Mouse (Mus musculus) kidney, postnatal 0 days (tissue): ENCODE results near the gene Prkn. TPM values are rescaled to one million over a fixed set of nuclear protein-coding genes. Genes with fewer than 3 reads are reported as not detected.

Experiments
- ATAC-seq: fragments of 200-750 bp; cut with Nextera tagmentation; replicated peaks from 2 replicates; pipeline ENCODE4 v1.8.0; 2017; ENCODE audit warnings: low read depth, moderate number of reproducible peaks, moderate TSS enrichment, moderate library complexity; ENCODE audit not compliant: low FRiP score
- DNase-seq: peaks from one replicate; pipeline ENCODE4 v3.0.0-alpha.2; 2016; ENCODE audit warnings: low spot score
- H3K27ac ChIP-seq: fragments of 300-500 bp; sonication (generic); 2 replicates; pipeline ENCODE4 v1.5.1; 2014; ENCODE audit warnings: mild to moderate bottlenecking
- H3K27me3 ChIP-seq: fragments of 300-500 bp; sonication (generic); 2 replicates; pipeline ENCODE4 v1.6.1; 2014; ENCODE audit warnings: low read length, mixed read lengths; ENCODE audit not compliant: insufficient read depth
- H3K36me3 ChIP-seq: fragments of 300-500 bp; sonication (generic); 2 replicates; pipeline ENCODE4 v1.6.1; 2014; ENCODE audit warnings: low read length, mixed read lengths; ENCODE audit not compliant: insufficient read depth
- H3K4me1 ChIP-seq: fragments of 300-500 bp; sonication (generic); replicated peaks from 2 replicates; pipeline ENCODE4 v1.6.1; 2014; ENCODE audit warnings: antibody characterized with exemption, low read length, mixed read lengths; ENCODE audit not compliant: insufficient read depth
- H3K4me2 ChIP-seq: fragments of 300-500 bp; sonication (generic); 2 replicates; pipeline ENCODE4 v1.6.1; 2014; ENCODE audit warnings: mild to moderate bottlenecking, low read length, moderate library complexity, mixed read lengths
- H3K4me3 ChIP-seq: fragments of 300-500 bp; sonication (generic); replicated peaks from 2 replicates; pipeline ENCODE4 v1.5.1; 2014; ENCODE audit warnings: low read depth, low read length
- H3K9ac ChIP-seq: fragments of 300-500 bp; sonication (generic); 2 replicates; pipeline ENCODE4 v1.6.1; 2014; ENCODE audit warnings: low read depth, low read length
- H3K9me3 ChIP-seq: fragments of 300-500 bp; sonication (generic); replicated peaks from 2 replicates; pipeline ENCODE4 v1.6.1; 2016; ENCODE audit warnings: low read length, inconsistent platforms, mixed read lengths
- CTCF ChIP-seq: IDR thresholded peaks from 2 replicates; pipeline ENCODE4 v1.5.1; 2016; ENCODE audit warnings: antibody characterized with exemption, low read depth, mild to moderate bottlenecking, moderate library complexity
- WGBS: fragments of 180-500 bp; shearing (Covaris S2); extraction: QIAGEN DNeasy Blood & Tissue Kit; methylation state at CpG from one replicate; pipeline ENCODE4 v1.1.7; 2014; 5-methylcytosine and 5-hydroxymethylcytosine counted together
- polyA plus RNA-seq: library from polyadenylated mRNA; unstranded; fragments of >200 nt; fragmentation: Nextera tagmentation; extraction: Ambion mirVana; gene quantifications from 2 replicates; pipeline ENCODE4 v1.2.1, GENCODE M21; 2015

Gene Prkn
- polyA plus RNA-seq, 1 experiment from 2014 or later = 3.6 TPM

- Histone ChIP-seq H3K36me3 (no peaks in the 10 kb centered on the region), H3K27me3 (no peaks in the 10 kb centered on the region), H3K9me3 (no peaks in the 10 kb centered on the region), H3K4me3 (no peak overlapping the region), H3K9ac (no peak overlapping the region), H3K27ac (no peak overlapping the region), H3K4me2 (no peak overlapping the region), H3K4me1 (no peaks in the 10 kb centered on the region)
- DNase-seq = no peak
- 67% methylated on average over 5 of the region's 5 CpGs for WGBS
- no peak for TF ChIP-seq CTCF
- no peak for ATAC-seq
Measured at GRCm38 (mm10) chr17:11421264-11421940, 581.2 kb downstream of the Prkn start.

- Histone ChIP-seq H3K27me3 (no peaks in the 10 kb centered on the region), H3K4me1 (no peaks in the 10 kb centered on the region)
Measured at GRCm38 (mm10) chr17:11431323-11431722, 591.1 kb downstream of the Prkn start.

DNA sequence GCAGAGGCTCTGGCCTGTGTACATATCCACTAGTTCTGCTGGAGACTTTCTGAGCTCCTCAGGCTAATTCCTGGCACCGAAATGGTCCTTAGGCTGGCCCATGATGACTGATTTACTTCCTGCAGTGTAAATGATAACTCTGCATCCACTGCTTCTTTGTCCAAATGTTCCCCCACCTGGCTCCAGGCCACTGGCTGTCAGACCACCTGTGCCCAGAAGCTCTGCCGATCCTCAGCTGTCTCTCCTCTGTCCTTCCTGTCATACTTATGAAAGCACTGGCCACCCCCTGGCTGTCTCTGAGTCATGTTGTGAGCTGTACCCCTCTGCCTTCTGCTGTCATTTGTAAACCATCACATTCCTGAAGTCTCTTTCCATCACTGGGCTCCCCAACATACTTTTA is 592.4 kb downstream of the Prkn start:
- no peak overlapping the region for H3K4me2 ChIP-seq
- H3K27me3 ChIP-seq = no peaks in the 10 kb centered on the region
- DNase-seq = no peak
- TF ChIP-seq CTCF = no peak
- no peak overlapping the region for H3K27ac ChIP-seq
- no peak overlapping the region for H3K9ac ChIP-seq
- H3K36me3 ChIP-seq = no peaks in the 10 kb centered on the region
- H3K4me1 ChIP-seq = no peaks in the 10 kb centered on the region
- no peak for ATAC-seq
- no peaks in the 10 kb centered on the region for H3K9me3 ChIP-seq
- WGBS = 93% methylated on average over 2 of the region's 2 CpGs
- no peak overlapping the region for H3K4me3 ChIP-seq

More at GRCm38 (mm10) chr17:11431323-11431722, 591.1 kb downstream of the Prkn start:
- Histone ChIP-seq H3K4me3 (no peak overlapping the region), H3K4me2 (no peak overlapping the region), H3K36me3 (no peaks in the 10 kb centered on the region), H3K9me3 (no peaks in the 10 kb centered on the region), H3K27ac (no peak overlapping the region), H3K9ac (no peak overlapping the region)
- no peak for ATAC-seq
- WGBS = 90% methylated on average over 2 of the region's 2 CpGs
- no peak for TF ChIP-seq CTCF
- DNase-seq = no peak

DNA sequence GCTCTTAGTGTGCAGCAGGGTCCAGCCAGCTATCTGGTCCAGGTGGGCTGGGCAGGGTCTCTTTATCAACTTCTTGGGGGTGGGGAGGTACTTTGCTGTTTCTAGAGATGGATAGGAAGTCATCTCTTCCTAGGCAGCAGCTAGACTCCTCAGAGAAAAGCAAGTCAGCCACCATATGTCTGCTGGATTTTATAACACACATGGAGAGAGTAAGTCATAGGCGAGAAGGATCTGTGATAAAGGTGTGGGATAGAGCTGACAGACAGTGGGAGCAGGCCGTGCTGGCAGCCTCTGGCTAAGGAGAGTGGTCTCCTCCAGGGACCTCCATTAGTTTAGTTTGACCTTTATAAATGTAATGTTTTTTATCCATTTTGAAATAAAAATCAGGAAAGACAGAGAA is 622.5 kb downstream of the Prkn start:
- Histone ChIP-seq H3K9ac (no peak overlapping the region), H3K4me3 (no peak overlapping the region), H3K27me3 (no peaks in the 10 kb centered on the region), H3K4me1 (no peaks in the 10 kb centered on the region), H3K36me3 (no peaks in the 10 kb centered on the region), H3K4me2 (no peak overlapping the region), H3K27ac (no peak overlapping the region), H3K9me3 (no peaks in the 10 kb centered on the region)
- 91% methylated on average over 2 of the region's 2 CpGs for WGBS
- no peak for DNase-seq
- no peak for TF ChIP-seq CTCF
- no peak for ATAC-seq

DNA sequence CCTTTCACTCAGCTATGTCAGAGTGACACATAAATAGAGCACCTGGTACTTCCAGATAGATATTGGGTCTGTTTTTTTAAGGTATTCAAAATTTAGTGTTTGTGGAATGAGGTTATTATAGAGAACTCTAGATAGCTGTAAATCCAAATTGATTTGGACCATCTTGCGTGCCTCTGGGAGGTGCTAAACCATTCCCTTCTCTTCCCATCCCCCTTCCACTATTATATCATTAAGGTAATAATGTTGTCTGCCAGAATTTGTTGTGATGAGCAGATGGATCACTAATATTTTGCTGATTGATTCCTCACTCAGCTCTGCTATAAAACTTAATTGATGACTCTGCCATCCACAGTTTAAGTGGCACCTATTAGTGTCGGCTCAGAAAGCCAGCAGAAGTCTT is 625.9 kb downstream of the Prkn start:
- Histone ChIP-seq H3K9me3 (no peaks in the 10 kb centered on the region), H3K4me1 (no peaks in the 10 kb centered on the region), H3K27ac (no peak overlapping the region), H3K27me3 (no peaks in the 10 kb centered on the region), H3K36me3 (no peaks in the 10 kb centered on the region), H3K4me3 (no peak overlapping the region), H3K4me2 (no peak overlapping the region), H3K9ac (no peak overlapping the region)
- WGBS = 69% methylated on average over 2 of the region's 2 CpGs
- no peak for TF ChIP-seq CTCF
- ATAC-seq (no peak), DNase-seq (no peak)

DNA sequence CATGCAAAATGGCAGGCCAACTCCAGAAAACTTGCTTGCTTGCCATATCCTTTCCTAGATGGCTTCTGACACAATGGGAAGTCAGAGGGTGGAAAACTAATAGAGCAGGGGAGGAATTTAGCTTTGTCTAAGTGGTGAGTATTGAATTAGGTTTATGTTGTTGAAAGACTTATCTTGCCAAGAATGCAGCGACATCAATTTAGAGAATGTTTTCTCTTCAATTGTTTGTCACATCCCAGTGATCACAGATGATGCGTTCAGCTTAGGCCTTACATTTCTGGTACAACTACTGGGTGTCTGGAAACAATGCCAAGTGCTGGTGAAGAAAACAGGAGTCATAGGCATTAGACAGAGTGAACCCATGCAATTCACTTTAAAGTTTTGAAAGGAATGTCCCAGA is 628.4 kb downstream of the Prkn start:
- no peak overlapping the region for H3K9ac ChIP-seq
- no peaks in the 10 kb centered on the region for H3K36me3 ChIP-seq
- no peaks in the 10 kb centered on the region for H3K4me1 ChIP-seq
- ATAC-seq (no peak), DNase-seq (no peak)
- no peak overlapping the region for H3K4me2 ChIP-seq
- no peaks in the 10 kb centered on the region for H3K27me3 ChIP-seq
- no peak for TF ChIP-seq CTCF
- 78% methylated on average over 2 of the region's 2 CpGs for WGBS
- H3K27ac ChIP-seq = no peak overlapping the region
- H3K9me3 ChIP-seq = no peaks in the 10 kb centered on the region
- H3K4me3 ChIP-seq = no peak overlapping the region

- Histone ChIP-seq H3K27me3 (no peaks in the 10 kb centered on the region), H3K4me2 (no peak overlapping the region), H3K9ac (no peak overlapping the region), H3K27ac (no peak overlapping the region), H3K4me1 (no peaks in the 10 kb centered on the region), H3K4me3 (no peak overlapping the region), H3K36me3 (no peaks in the 10 kb centered on the region), H3K9me3 (no peaks in the 10 kb centered on the region)
- no peak for ATAC-seq
- no peak for TF ChIP-seq CTCF
- whole genome bisulfite sequencing = 69% methylated on average over 2 of the region's 2 CpGs
- DNase-seq = no peak
Measured at GRCm38 (mm10) chr17:11483032-11483431, 642.8 kb downstream of the Prkn start.
